Mouse (Mus musculus) adrenal gland (tissue): ENCODE data around the gene Tmprss9.
"Not testable (repeated sequence)": the region's sequence is repeated elsewhere in the genome, so short reads cannot be mapped to it uniquely, and the experiment has no call there.

Source experiments
- intact Hi-C: fragments of 180-260 bp; cut with DNase I; formaldehyde crosslinking; loops from one replicate; pipeline ENCODE4 v1.15.1; 2025
- long read RNA-seq, 2 experiments: library from polyadenylated mRNA; unstranded; transcript quantifications; one replicate each; pipeline ENCODE4 v2.0.0; 2020; ENCODE audit warnings: borderline replicate concordance in 1 of 2; ENCODE audit not compliant: insufficient replicate concordance in 1 of 2

Tmprss9 gene
- long read RNA-seq, experiment 1, partial matches to known transcripts = 1 of 1 reads
- long read RNA-seq, experiment 1, other reads (novel, unspliced or antisense) = 0 of 1 reads
- long read RNA-seq, experiment 2, partial matches to known transcripts = 1 of 2 reads
- long read RNA-seq, experiment 2, other reads (novel, unspliced or antisense) = 1 of 2 reads

- intact Hi-C loops = no loop called here
These were observed at the start of gene Tmprss9 for GRCm38 (mm10) chr10:80871581-80871980. Gene Tmprss9, plus strand, starts transcription at chr10:80871848.

- intact Hi-C loops = loop anchor here (2.0 kb wide), 1 partner anchor 59 kb away; no protein-coding TSS in a partner anchor
These were observed 49.7 kb upstream of the Tmprss9 start for GRCm38 (mm10) chr10:80821991-80822390.

GRCm38 (mm10) chr10:80822528-80822927, 49.1 kb upstream of the Tmprss9 start:
- intact Hi-C loops = loop anchor here (2.0 kb wide), 1 partner anchor 58 kb away; no protein-coding TSS in a partner anchor

- intact Hi-C loops = loop anchor here (2.0 kb wide), 1 partner anchor 57 kb away; no protein-coding TSS in a partner anchor
These were observed 48.3 kb upstream of the Tmprss9 start for GRCm38 (mm10) chr10:80823316-80823715.

- intact Hi-C loops = loop anchor here (2.0 kb wide), 1 partner anchor 57 kb away; no protein-coding TSS in a partner anchor
These were observed 47.6 kb upstream of the Tmprss9 start for GRCm38 (mm10) chr10:80823847-80824643.

- intact Hi-C loops = no loop called here
These were observed 46.8 kb upstream of the Tmprss9 start for GRCm38 (mm10) chr10:80824827-80825226.

GRCm38 (mm10) chr10:80826151-80827062, 45.2 kb upstream of the Tmprss9 start, which contains the start of gene Oaz1:
Gene Oaz1, plus strand, starts transcription at chr10:80826656.
- intact Hi-C loops = no loop called here

GRCm38 (mm10) chr10:80827063-80827869, 44.4 kb upstream of the Tmprss9 start:
- intact Hi-C loops = no loop called here

GRCm38 (mm10) chr10:80827870-80828420, 43.7 kb upstream of the Tmprss9 start:
- intact Hi-C loops = no loop called here

GRCm38 (mm10) chr10:80828587-80828986, 43.1 kb upstream of the Tmprss9 start:
- intact Hi-C loops = not testable (repeated sequence)

GRCm38 (mm10) chr10:80829359-80830278, 42.0 kb upstream of the Tmprss9 start:
- intact Hi-C loops = no loop called here

GRCm38 (mm10) chr10:80831136-80831535, 40.5 kb upstream of the Tmprss9 start:
- intact Hi-C loops = no loop called here

GRCm38 (mm10) chr10:80832818-80833217, 38.8 kb upstream of the Tmprss9 start:
- intact Hi-C loops = no loop called here

- intact Hi-C loops = no loop called here
These were observed 36.0 kb upstream of the Tmprss9 start for GRCm38 (mm10) chr10:80835617-80836016.

- intact Hi-C loops = no loop called here
These were observed 34.7 kb upstream of the Tmprss9 start for GRCm38 (mm10) chr10:80836949-80837379.

GRCm38 (mm10) chr10:80837827-80838226, 33.8 kb upstream of the Tmprss9 start:
- intact Hi-C loops = no loop called here

GRCm38 (mm10) chr10:80838346-80838912, 33.2 kb upstream of the Tmprss9 start:
- intact Hi-C loops = no loop called here

- intact Hi-C loops = no loop called here
These were observed 31.8 kb upstream of the Tmprss9 start for GRCm38 (mm10) chr10:80839848-80840247.

- intact Hi-C loops = no loop called here
These were observed 30.0 kb upstream of the Tmprss9 start for GRCm38 (mm10) chr10:80841685-80842084.
